Mouse (Mus musculus): ENCODE results near the gene Gm26620. TPM values are rescaled to one million over a fixed set of nuclear protein-coding genes. Genes with fewer than 3 reads are reported as not detected.

Gene Gm26620
- polyA plus RNA-seq, 1 experiment from 2014 or later = not detected

DNA sequence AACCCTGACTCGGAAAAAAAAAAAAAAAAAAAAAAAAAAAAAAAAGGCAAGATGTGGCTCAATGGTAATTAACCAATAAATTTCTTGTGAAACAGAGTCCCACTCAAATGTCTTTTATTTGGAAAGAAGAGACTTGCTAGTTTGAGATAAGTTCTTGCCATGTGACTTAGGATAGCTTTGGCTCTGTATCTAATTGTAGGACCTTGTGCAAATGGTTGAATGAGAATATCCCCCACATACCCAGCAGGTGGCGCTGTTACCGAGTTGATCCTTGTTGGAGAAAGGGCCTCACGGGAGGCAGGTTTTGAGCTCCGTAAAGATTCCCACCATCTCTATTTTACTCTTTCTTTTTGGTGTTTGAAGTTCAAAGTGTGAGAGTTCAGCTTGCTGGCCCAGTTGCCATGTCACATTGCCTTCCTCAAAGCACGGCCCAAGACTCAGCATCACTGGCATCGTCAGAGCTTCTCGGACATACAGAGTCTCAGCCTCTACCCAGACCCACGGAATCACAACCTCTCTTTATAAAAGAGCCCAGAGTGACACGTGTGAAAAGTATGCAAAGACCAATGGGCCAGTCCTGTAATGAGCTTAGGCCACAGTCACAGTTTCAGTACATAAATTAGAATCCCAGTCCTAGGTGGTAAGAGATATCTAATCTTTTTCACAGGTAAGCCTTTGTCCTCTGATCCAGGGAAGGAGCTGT lies 16.8 kb downstream of the Gm26620 start:
- ATAC-seq (ENCODE audit: low FRiP score) (peak; percentile 56; the same call in 1 of the 2 replicates), DNase-seq (ENCODE audit: low spot score) (peak; percentile 92)
- 34% methylated on average over 10 of the region's 10 CpGs for WGBS
- Histone ChIP-seq H3K36me3 (ENCODE audit: control insufficient read depth, insufficient read depth, low read length) (no peaks in the 10 kb centered on the region), H3K27me3 (ENCODE audit: control insufficient read depth, insufficient read depth, low read length) (peaks cover 6% of the 10 kb centered on the region), H3K9me3 (ENCODE audit: control insufficient read depth, low read length) (no peaks in the 10 kb centered on the region), H3K9ac (ENCODE audit: low read depth, low read length) (no peak overlapping the region), H3K27ac (ENCODE audit: low read depth, low read length) (no peak overlapping the region), H3K4me1 (replicated peaks; ENCODE audit: control insufficient read depth, insufficient read depth, low read length) (no peaks in the 10 kb centered on the region), H3K4me3 (ENCODE audit: low read depth, low read length) (no peak overlapping the region), H3K4me2 (replicated peaks; ENCODE audit: low read depth, low read length) (0 out of 2 replicates have a peak overlapping the region, but pooled peaks have one; percentile 2)

DNA sequence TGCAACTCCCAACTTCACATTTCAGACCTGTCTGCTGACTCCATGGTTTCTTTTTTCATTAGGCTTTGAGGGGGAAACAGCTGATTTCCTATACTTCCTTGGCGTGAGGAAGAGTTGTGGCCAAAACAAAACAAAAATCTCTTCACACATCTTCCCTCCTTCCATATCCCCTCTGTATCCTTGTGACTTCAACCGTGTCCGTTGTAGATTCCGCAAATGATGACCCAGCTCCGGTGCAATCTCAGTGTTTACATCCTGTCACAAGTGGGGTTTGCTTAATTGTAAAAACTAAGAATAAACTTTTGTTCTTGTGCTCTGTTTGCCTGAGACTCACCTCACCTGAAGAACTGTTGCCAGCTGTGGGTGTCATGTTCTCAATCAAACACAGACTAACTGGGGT lies 18.6 kb downstream of the Gm26620 start:
- Histone ChIP-seq H3K27ac (ENCODE audit: low read depth, low read length) (no peak overlapping the region), H3K9ac (ENCODE audit: low read depth, low read length) (no peak overlapping the region), H3K36me3 (ENCODE audit: control insufficient read depth, insufficient read depth, low read length) (no peaks in the 10 kb centered on the region), H3K27me3 (ENCODE audit: control insufficient read depth, insufficient read depth, low read length) (peaks cover 22% of the 10 kb centered on the region), H3K4me1 (replicated peaks; ENCODE audit: control insufficient read depth, insufficient read depth, low read length) (0 out of 2 replicates have a peak, but pooled peaks cover 5% of the 10 kb centered on the region), H3K4me2 (replicated peaks; ENCODE audit: low read depth, low read length) (no peak overlapping the region), H3K9me3 (ENCODE audit: control insufficient read depth, low read length) (no peaks in the 10 kb centered on the region), H3K4me3 (ENCODE audit: low read depth, low read length) (no peak overlapping the region)
- DNase-seq (ENCODE audit: low spot score) (no peak), ATAC-seq (ENCODE audit: low FRiP score) (no peak)
- whole genome bisulfite sequencing = 81% methylated on average over 5 of the region's 5 CpGs

DNA sequence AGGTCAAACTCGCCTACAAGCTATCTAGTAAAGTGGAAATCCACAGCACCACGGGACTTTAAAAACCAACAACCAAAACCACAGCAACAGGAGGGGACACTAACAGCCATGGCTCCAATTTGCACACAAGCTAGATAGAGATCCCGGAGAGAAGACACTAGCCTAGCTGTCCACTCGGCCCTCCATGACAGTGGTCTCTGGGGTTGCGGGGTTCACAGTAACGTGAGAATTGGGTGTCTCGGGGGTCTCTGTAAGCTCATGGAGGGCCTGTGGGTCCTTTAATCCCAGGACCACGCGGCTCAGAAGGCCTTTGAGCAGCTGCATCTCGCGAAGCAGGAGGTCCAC lies 22.2 kb downstream of the Gm26620 start:
- H3K4me3 ChIP-seq (ENCODE audit: low read depth, low read length) = peak overlapping the region; percentile 58
- WGBS = 22% methylated on average over 11 of the region's 11 CpGs
- H3K9ac ChIP-seq (ENCODE audit: low read depth, low read length) = peak overlapping the region; percentile 56; the same call in 1 of the 2 replicates
- H3K36me3 ChIP-seq (ENCODE audit: control insufficient read depth, insufficient read depth, low read length) = no peaks in the 10 kb centered on the region
- ATAC-seq (ENCODE audit: low FRiP score) (no peak; the same call in 1 of the 2 replicates), DNase-seq (ENCODE audit: low spot score) (no peak)
- H3K4me1 ChIP-seq (replicated peaks; ENCODE audit: control insufficient read depth, insufficient read depth, low read length) = 0 out of 2 replicates have a peak, but pooled peaks cover 6% of the 10 kb centered on the region
- peaks cover 30% of the 10 kb centered on the region for H3K27me3 ChIP-seq (ENCODE audit: control insufficient read depth, insufficient read depth, low read length)
- H3K9me3 ChIP-seq (ENCODE audit: control insufficient read depth, low read length) = no peaks in the 10 kb centered on the region
- peak overlapping the region; percentile 96 for H3K4me2 ChIP-seq (replicated peaks; ENCODE audit: low read depth, low read length)
- H3K27ac ChIP-seq (ENCODE audit: low read depth, low read length) = no peak overlapping the region

DNA sequence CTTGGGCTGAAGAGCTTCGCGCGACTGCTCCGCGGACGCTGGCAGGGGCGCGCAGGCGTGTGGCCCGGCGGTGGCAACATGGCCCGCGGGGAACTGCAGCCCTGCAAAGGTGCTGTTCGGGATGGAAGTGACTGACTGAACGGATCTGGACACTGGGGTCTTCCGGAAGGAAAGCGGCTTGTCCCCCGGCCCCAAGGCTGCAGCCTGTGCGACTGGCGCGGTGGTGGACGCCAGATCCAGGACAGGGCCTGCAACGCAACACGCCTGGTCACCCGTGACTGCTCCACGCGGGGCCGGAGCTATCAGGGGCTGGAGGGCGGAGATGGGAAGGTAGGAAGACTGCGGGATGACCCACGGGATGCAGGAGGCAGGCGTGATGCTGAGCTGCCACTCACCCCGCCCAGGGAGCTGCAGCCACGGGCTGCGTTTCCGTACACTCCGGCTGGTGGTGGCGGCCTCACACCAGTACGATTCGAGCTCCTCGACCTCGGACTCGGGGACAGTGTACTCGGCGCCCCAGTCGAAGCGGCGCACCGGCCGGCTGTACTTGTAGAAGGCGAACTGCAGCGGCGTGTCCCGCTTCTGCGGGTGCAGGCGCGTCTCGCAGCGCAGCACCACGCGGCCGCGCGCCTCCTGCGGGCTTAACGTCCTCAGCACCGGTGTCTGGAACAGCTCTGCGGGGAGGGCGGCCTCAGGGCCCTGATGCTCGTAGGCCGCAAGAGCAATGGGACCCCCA lies 22.8 kb downstream of the Gm26620 start:
- Histone ChIP-seq H3K27ac (ENCODE audit: low read depth, low read length) (no peak overlapping the region), H3K9me3 (ENCODE audit: control insufficient read depth, low read length) (no peaks in the 10 kb centered on the region), H3K4me2 (replicated peaks; ENCODE audit: low read depth, low read length) (peak overlapping the region; percentile 96), H3K36me3 (ENCODE audit: control insufficient read depth, insufficient read depth, low read length) (no peaks in the 10 kb centered on the region), H3K9ac (ENCODE audit: low read depth, low read length) (peak overlapping the region; percentile 56), H3K4me3 (ENCODE audit: low read depth, low read length) (peak overlapping the region; percentile 58), H3K27me3 (ENCODE audit: control insufficient read depth, insufficient read depth, low read length) (peaks cover 30% of the 10 kb centered on the region), H3K4me1 (replicated peaks; ENCODE audit: control insufficient read depth, insufficient read depth, low read length) (0 out of 2 replicates have a peak, but pooled peaks cover 6% of the 10 kb centered on the region)
- under 1% methylated on average over 68 of the region's 71 CpGs for WGBS
- DNase-seq (ENCODE audit: low spot score) (peak; percentile 66), ATAC-seq (ENCODE audit: low FRiP score) (peak; percentile 87)

DNA sequence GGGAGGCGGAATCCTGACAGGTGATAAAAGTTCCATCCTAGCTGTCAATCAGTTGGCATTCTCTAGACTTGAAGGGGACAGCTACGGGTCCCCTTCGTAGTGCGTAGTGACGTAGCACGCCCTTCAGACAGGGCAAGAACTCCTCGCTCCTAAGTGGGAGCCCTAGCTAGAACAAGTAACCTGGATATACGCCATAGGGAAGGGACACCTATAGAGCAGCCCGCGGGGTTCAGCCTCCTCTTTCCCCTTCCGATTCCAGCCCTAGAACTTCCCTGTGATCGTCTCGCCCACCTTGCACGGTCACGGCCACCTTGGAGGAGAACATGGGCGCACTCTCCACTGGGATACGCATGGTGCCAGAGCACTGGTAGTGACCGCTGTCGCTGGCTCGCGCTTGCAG lies 23.5 kb downstream of the Gm26620 start:
- peak; percentile 71; the same call in 1 of the 2 replicates for ATAC-seq (ENCODE audit: low FRiP score)
- no peak overlapping the region for H3K9ac ChIP-seq (ENCODE audit: low read depth, low read length)
- 5% methylated on average over 21 of the region's 21 CpGs for WGBS
- H3K27me3 ChIP-seq (ENCODE audit: control insufficient read depth, insufficient read depth, low read length) = peaks cover 30% of the 10 kb centered on the region
- H3K4me2 ChIP-seq (replicated peaks; ENCODE audit: low read depth, low read length) = peak overlapping the region; percentile 96
- H3K9me3 ChIP-seq (ENCODE audit: control insufficient read depth, low read length) = no peaks in the 10 kb centered on the region
- H3K27ac ChIP-seq (ENCODE audit: low read depth, low read length) = no peak overlapping the region
- H3K4me1 ChIP-seq (replicated peaks; ENCODE audit: control insufficient read depth, insufficient read depth, low read length) = 0 out of 2 replicates have a peak, but pooled peaks cover 6% of the 10 kb centered on the region
- H3K36me3 ChIP-seq (ENCODE audit: control insufficient read depth, insufficient read depth, low read length) = no peaks in the 10 kb centered on the region
- H3K4me3 ChIP-seq (ENCODE audit: low read depth, low read length) = peak overlapping the region; percentile 58
- DNase-seq (ENCODE audit: low spot score) = peak; percentile 51

DNA sequence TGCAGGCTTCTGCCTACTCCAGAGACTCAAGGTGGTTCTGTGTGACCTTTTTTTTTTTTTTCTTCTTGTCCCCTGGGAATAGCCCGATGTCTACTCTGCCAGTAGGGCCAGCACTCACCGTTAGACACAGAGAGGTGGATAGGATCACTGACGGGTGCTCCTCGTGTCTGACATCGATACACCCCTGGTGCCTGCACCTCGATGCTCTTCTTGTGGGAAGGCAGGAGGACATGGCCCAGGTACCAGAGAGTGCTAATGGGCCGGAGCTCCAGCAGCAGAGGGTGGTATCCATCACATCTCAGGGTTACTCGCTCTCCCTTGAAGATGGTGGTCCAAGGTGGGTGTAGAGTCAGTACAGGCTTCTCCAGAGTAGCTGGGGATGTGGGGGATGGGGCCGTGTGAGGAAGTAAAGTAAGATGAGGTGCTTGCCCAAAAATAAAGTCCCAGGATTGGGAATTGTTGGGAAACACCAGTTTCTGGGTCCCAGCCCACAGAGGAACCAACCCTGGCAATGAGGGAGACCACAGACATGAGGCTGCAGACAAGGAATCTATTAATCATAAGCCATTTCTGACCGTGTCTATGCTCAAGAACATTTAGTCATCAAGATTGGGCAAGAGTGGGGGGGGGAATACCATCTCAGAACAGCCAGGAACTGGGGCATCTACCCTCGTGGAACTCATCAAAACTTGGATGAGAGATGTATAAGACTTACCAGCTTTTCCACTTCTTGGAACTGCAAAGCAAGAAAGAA lies 27.2 kb downstream of the Gm26620 start:
- Histone ChIP-seq H3K4me2 (replicated peaks; ENCODE audit: low read depth, low read length) (no peak overlapping the region), H3K9ac (ENCODE audit: low read depth, low read length) (no peak overlapping the region), H3K36me3 (ENCODE audit: control insufficient read depth, insufficient read depth, low read length) (no peaks in the 10 kb centered on the region), H3K27me3 (ENCODE audit: control insufficient read depth, insufficient read depth, low read length) (peaks cover 22% of the 10 kb centered on the region), H3K27ac (ENCODE audit: low read depth, low read length) (no peak overlapping the region), H3K4me3 (ENCODE audit: low read depth, low read length) (no peak overlapping the region), H3K4me1 (replicated peaks; ENCODE audit: control insufficient read depth, insufficient read depth, low read length) (0 out of 2 replicates have a peak, but pooled peaks cover 6% of the 10 kb centered on the region), H3K9me3 (ENCODE audit: control insufficient read depth, low read length) (no peaks in the 10 kb centered on the region)
- no peak for DNase-seq (ENCODE audit: low spot score)
- no peak for ATAC-seq (ENCODE audit: low FRiP score)
- WGBS = 80% methylated on average over 11 of the region's 11 CpGs

DNA sequence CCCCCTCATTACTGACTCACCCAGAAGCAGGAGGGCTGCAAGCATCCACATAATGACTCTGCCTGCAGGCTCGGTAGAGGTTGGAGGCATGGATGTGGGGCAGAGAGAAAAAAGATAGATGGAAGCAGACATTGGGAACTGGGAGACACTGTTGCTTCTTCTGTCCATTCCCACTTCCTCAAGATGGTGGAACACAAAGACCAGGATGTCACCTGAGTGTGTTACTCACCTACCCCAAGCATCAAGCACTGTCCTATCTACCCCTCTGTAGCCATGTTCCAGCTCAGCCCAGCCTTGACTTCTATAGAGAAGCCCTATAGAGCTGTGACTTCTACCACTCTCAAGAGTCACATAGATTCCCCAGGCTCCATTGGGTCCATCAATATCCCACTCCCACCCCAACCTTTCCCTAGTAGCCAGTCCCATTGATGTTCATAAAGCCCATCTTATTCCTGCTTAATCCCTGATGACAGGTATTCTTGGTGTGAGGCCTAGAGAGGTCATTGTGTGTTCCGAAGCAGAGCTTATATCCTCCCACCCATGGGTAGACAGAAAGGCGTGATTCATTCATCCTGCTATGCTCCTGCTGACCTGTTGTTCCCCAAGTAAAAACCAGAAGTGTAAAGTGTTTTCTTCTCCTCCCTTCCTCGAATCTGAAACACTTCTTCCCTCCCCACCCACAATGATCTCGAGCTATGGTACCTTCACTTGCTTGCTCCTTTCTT lies 28.2 kb downstream of the Gm26620 start, which contains the start of gene Fcrlb:
Fcrlb (minus strand) TSS at position 51 of the 725 bp plus-strand sequence.
- no peak for ATAC-seq (ENCODE audit: low FRiP score)

DNA sequence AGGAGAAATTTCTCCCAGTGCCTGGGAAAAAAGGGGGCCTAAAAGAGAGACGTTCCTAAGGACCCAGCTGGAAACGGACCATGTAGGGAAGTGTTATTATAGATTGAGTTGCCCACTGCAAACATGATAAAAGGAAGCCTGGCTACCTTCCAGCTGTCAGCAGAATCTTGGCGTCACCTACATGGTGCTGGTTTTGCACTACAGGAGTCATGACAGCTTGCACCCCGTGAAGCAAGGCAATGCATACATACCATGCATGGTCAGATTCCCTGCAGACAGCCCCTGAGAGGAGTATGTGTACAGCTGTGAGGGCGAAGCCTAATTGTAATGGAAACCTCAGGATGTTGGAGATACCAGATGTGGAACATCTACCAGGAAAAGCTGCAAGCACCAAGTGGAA lies 30.8 kb downstream of the Gm26620 start:
- Histone ChIP-seq H3K4me1 (replicated peaks; ENCODE audit: control insufficient read depth, insufficient read depth, low read length) (no peaks in the 10 kb centered on the region), H3K27me3 (ENCODE audit: control insufficient read depth, insufficient read depth, low read length) (no peaks in the 10 kb centered on the region), H3K4me3 (ENCODE audit: low read depth, low read length) (no peak overlapping the region), H3K9me3 (ENCODE audit: control insufficient read depth, low read length) (no peaks in the 10 kb centered on the region), H3K36me3 (ENCODE audit: control insufficient read depth, insufficient read depth, low read length) (no peaks in the 10 kb centered on the region), H3K9ac (ENCODE audit: low read depth, low read length) (no peak overlapping the region), H3K27ac (ENCODE audit: low read depth, low read length) (no peak overlapping the region), H3K4me2 (replicated peaks; ENCODE audit: low read depth, low read length) (no peak overlapping the region)
- 83% methylated on average over 5 of the region's 5 CpGs for WGBS
- no peak for DNase-seq (ENCODE audit: low spot score)
- ATAC-seq (ENCODE audit: low FRiP score) = no peak

More for the DNA sequence above, 28.2 kb downstream of the Gm26620 start, which contains the start of gene Fcrlb:
- no peak for DNase-seq (ENCODE audit: low spot score)
- 76% methylated on average over 5 of the region's 5 CpGs for WGBS
- Histone ChIP-seq H3K27ac (ENCODE audit: low read depth, low read length) (no peak within 1 kb of the TSS), H3K36me3 (ENCODE audit: control insufficient read depth, insufficient read depth, low read length) (no peaks in the 10 kb centered on the region), H3K4me1 (replicated peaks; ENCODE audit: control insufficient read depth, insufficient read depth, low read length) (0 out of 2 replicates have a peak, but pooled peaks cover 4% of the 10 kb centered on the region), H3K4me2 (replicated peaks; ENCODE audit: low read depth, low read length) (no peak within 1 kb of the TSS), H3K9me3 (ENCODE audit: control insufficient read depth, low read length) (no peaks in the 10 kb centered on the region), H3K4me3 (ENCODE audit: low read depth, low read length) (no peak within 1 kb of the TSS), H3K27me3 (ENCODE audit: control insufficient read depth, insufficient read depth, low read length) (peaks cover 13% of the 10 kb centered on the region), H3K9ac (ENCODE audit: low read depth, low read length) (no peak within 1 kb of the TSS)
